Mouse (Mus musculus) adrenal gland (tissue): ENCODE data around the gene Zfp84.
"Not testable (repeated sequence)": the region's sequence is repeated elsewhere in the genome, so short reads cannot be mapped to it uniquely, and the experiment has no call there.

Source experiments
- intact Hi-C: fragments of 180-260 bp; cut with DNase I; formaldehyde crosslinking; loops from one replicate; pipeline ENCODE4 v1.15.1; 2025
- long read RNA-seq, 2 experiments: library from polyadenylated mRNA; unstranded; transcript quantifications; one replicate each; pipeline ENCODE4 v2.0.0; 2020; ENCODE audit warnings: borderline replicate concordance in 1 of 2; ENCODE audit not compliant: insufficient replicate concordance in 1 of 2

Zfp84 gene
- long read RNA-seq, experiment 1, full-length matches to known transcripts: 3 of 4 reads
- long read RNA-seq, experiment 1, partial matches to known transcripts: 0 of 4 reads
- long read RNA-seq, experiment 1, other reads (novel, unspliced or antisense): 1 of 4 reads
- long read RNA-seq, experiment 2, full-length matches to known transcripts: 4 of 6 reads
- long read RNA-seq, experiment 2, partial matches to known transcripts: 0 of 6 reads
- long read RNA-seq, experiment 2, other reads (novel, unspliced or antisense): 2 of 6 reads

GRCm38 (mm10) chr7:29768090-29768900 lies at the start of gene Zfp84:
Zfp84 (plus strand) TSS chr7:29768552.
- intact Hi-C loops: loop anchor here (5.0 kb wide), 1 partner anchor 49 kb away; the partner anchor contains the start of gene Zfp790

DNA sequence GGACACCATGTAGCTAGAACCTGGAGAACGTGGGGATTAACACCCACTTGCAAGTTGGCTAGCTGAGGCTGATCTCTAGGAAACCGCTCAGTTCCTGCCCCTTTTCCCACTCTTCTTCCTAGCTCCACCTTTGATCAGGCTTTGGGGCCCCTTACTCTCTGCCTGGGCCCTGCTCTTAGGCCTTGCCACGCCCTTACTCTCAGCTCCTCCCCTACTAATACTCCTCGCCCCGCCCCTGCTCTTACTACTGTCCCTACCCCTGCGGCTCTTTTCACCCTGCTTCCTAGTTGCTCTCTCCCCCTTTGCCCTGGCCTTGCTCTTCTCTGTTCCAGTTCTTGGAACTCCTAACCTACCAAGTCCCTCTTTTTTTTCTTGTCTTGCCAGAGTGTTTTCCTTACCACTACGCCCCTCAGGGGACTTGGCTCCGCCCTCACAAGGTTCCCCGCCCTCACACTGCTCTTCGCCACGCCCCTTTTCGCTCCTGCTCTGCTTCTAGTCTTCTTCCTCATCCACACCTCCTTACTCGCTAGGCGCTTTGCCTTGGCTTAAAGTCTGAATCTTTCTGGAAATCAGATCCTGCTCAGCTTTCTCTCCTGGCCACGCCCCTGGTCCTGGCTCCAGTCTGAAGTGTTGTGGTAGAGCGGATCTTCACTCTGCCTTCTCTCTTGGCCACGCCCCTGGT lies 42.8 kb upstream of the Zfp84 start:
- intact Hi-C loops: not testable (repeated sequence)

- intact Hi-C loops: not testable (repeated sequence)
Measured at GRCm38 (mm10) chr7:29726860-29727259, 41.5 kb upstream of the Zfp84 start, which contains the start of gene Catsperg2. Catsperg2 (minus strand) TSS chr7:29727032.

DNA sequence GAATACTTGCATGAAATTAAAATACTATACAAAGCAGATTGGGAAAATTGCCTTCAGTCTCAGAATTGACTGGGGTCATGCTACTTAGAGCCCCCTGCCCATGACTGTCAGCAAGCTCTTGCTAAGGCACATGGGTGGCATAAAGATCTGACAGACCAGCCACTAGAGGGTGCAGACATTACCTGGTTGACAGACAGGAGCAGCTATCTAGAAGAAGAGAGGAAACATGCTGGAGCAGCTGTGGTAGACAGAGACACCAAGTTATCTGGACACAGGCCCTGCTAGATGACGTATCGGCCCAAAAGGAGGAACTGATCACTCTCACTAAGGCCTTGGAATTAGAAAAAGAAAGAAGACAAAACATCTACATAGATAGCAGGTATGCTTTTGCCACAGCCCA lies 40.3 kb upstream of the Zfp84 start:
- intact Hi-C loops: no loop called here

GRCm38 (mm10) chr7:29742258-29742657 lies 26.1 kb upstream of the Zfp84 start:
- intact Hi-C loops: no loop called here

DNA sequence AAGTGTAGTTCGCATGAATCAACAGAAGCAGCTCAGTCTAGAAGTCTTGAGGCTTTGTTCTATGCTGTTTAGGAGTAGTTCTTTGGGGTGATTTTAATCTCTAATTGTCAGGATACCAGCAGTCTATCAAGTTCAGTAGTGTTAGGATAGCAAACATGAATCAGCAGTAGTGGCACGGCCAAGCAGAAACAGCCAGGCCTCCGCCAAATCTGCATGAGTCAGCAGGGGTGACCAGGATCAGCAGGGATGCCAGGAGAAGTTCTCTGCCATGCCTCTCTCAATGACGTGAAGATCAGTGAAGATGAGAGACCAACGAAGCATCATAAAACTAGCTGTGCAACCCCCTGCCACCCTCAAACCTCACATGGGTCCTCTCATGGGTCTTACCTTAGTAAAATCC lies 7.9 kb upstream of the Zfp84 start:
- intact Hi-C loops: no loop called here

DNA sequence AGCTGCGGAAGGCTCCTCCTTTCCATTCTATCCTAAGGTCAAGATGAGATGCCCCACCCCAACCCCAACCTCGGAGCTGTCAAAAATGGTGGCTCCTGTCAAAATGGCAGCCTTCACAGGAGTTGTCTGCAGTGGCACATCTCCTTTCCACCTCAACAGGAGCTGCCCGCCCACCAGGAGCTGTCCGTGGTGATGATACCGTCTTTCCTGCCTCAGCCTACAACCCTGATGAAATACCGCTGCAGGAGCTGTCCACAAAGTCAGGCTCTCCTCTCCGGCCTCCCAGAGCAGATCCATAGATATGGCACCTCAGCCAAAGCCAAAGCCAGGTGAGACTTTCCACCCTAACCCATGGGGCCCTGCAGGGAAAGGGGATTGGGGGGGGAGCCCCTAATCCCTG lies 3.6 kb upstream of the Zfp84 start:
- intact Hi-C loops: loop anchor here (5.0 kb wide), 1 partner anchor 53 kb away; the partner anchor contains the start of gene Zfp790

GRCm38 (mm10) chr7:29767058-29767686 lies 1.2 kb upstream of the Zfp84 start:
- intact Hi-C loops: loop anchor here (5.0 kb wide), 1 partner anchor 50 kb away; the partner anchor contains the start of gene Zfp790

GRCm38 (mm10) chr7:29768980-29769379 lies 628 bp downstream of the Zfp84 start:
- intact Hi-C loops: loop anchor here (5.0 kb wide), 1 partner anchor 48 kb away; the partner anchor contains the start of gene Zfp790

DNA sequence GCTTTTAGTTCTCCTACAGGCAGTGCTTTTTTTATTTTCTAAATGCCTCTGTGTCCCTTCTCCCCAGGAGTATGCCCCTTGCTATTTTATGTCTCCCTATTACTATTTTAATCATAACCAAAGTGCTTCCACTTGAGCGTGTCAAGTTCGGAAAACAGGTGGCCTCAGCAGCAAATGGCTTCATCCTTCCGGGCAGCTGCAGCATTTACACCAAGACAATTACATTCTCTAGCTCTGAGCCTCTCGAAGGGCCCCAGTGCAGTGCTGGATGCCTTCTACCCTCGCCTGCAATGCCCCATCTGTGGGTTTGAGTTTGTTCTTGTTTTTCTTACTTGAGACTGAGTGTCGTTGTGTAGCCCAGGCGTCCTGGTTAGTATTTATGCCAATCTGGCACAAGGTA lies 5.2 kb downstream of the Zfp84 start:
- intact Hi-C loops: no loop called here

DNA sequence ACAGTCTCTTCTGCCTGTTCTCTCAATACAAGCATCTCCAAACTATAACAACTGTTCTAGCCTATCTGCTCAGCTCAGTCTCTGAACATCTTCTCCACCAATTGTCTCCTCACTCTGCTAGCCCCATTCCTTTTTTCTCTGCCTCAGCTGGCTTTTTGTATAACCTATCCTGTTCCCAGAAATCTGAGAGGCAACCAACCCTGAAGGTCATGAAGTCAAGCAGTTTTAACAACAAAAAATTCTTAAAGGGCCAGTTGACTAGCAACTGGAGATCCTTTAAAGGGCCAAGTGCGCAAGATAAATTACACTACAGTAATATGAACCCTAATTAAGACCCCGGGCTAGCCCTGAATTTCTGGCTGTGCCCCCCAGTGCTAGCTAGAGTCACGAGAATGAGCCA lies 6.0 kb downstream of the Zfp84 start:
- intact Hi-C loops: no loop called here

DNA sequence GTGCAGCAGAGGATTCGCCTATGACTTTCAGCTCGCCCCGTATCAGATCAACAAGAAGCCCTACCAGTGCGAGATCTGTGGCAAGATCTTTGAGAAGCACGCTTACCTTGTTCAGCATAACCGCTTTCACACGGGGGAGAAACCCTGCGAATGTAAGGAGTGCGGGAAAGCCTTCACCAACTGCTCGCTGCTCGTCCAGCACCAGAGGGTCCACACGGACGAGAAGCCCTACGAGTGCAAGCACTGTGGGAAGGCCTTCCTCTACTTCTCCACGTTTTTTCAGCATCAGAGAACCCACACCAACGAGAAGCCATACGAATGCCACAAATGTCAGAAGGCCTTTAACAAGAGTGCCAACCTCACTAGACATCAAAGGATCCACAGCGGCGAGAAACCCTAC lies 8.2 kb downstream of the Zfp84 start:
- intact Hi-C loops: no loop called here

- intact Hi-C loops: no loop called here
Measured at GRCm38 (mm10) chr7:29777372-29777771, 9.0 kb downstream of the Zfp84 start.

GRCm38 (mm10) chr7:29783871-29784551 lies 15.7 kb downstream of the Zfp84 start, which contains the start of gene Zfp30:
Zfp30 (plus strand) TSS chr7:29783998.
- intact Hi-C loops: no loop called here

DNA sequence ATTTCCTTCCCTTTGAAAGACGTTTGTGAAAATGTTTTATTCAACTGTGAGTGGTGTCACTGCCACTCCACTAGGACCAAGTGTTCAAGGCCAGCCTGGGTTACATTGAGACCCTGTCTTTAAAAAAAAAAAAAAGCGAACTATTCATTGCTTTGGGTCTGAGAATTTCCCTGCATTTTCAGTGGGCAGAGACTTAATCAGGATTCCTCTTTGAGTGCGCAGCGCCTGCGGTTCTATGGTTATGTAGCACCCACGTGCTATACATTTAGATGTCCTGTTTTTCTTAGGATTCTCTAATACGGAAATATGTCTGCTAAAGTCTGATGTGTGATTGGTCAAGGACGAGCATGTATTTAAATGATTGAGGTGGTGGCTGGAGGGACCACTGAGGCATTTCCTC lies 16.7 kb downstream of the Zfp84 start:
- intact Hi-C loops: no loop called here

DNA sequence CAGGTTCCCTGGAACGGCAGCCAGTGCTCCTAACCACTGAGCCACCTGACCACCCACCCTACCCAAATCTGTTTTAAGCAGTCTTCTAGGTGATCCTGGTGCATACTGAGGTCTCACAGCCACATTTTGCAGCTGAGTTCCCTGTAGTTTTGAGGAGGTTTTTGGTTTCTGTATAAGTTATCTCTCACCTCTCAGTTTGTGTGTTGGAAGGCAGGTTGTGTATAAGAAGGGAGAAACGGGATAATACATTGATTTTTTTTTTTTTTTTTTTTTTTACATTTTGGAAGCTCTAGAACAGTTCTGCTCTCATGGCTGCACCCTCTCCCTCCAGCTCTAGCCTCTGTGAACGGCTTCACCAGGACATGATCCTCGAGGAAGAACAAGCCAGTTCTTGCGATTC lies 17.5 kb downstream of the Zfp84 start:
- intact Hi-C loops: no loop called here

- intact Hi-C loops: no loop called here
Measured at GRCm38 (mm10) chr7:29792906-29793305, 24.6 kb downstream of the Zfp84 start.

DNA sequence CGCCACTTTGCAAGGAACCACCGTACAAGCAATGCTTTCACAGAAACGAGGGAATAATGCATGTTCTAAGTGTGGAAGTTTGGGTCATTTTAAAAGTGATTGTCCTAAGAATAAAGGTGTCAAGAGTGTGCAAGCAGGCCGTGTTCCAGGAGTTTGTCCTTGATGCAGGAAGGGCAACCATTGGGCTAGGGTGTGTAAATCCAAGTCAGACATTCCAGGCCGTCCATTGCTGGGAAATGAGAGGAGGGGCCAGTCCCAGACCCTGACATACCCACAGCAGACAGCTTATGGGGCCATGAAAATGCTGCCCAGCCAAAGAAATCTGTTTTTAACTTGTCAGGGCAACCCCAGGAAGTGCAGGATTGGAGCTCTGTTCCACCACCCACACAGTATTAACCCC lies 38.7 kb downstream of the Zfp84 start:
- intact Hi-C loops: no loop called here

DNA sequence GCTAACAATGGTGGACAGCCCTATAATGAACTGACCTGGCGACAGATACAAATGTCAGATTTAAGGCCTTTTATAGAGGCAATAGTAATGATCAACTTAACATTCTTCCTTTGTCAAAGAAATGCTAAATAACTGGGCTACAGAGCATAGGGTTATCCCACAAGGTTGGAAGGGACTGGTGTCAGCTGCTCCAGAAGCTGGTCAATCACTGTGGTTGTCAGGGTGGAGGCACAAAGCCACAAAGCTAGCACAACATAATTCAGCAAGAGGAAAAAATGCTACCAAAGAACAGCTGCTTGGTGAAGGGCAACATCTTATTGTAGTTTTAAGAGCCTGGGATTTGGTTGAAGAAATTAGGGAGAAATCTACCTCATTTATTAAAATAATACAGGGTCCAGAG lies 43.9 kb downstream of the Zfp84 start:
- intact Hi-C loops: no loop called here

DNA sequence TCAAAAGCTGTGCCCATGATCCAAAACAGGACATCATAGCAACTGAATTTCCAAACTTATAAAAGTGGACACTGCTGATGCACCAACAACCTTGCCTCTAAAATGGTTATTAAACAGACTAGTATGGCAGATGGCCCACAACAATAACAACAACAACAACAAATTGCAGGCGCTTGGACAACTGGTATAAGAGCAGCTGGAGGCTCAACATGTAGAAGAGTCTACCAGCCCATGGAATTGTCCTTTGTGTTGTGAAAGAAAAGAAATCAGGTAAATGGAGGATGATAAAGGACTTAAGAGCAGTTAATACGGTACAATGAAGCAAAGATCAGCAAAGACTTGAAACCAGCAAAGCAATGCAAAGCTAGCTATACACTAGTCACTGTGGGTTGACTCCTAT lies 46.0 kb downstream of the Zfp84 start:
- intact Hi-C loops: no loop called here
